Mouse (Mus musculus): ENCODE measurements around the gene Ccs.
"Not testable (repeated sequence)": the region's sequence is repeated elsewhere in the genome, so short reads cannot be mapped to it uniquely, and the experiment has no call there.

Ccs gene

GRCm38 (mm10) chr19:4839149-4839548 lies at the start of gene Ccs, which contains the start of gene Ccdc87:
Gene Ccs (minus strand): TSS chr19:4839332.
Gene Ccdc87 (plus strand): TSS chr19:4839366.
- peak; percentile 98 for DNase-seq (ENCODE audit: low read depth)

DNA sequence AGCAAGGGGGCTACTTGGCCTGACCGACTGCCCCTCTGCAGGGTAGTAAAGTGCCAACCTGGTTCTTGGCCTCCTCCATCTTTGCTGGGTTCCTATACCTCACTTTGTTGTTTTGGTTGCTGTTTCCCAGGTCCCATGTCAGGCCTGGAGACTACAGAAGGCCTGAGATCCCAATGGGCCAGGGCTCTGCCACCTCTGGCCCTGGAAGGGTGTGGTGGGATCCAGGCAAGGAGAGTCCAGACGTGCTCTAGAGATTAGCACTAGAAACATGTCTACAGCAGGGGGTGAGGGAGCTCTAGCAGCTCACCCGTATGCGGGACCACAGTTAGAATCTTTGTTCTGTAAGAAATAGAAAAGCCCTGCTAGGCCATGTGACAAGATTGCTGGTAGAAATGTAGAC lies 44.8 kb upstream of the Ccs start:
- DNase-seq (ENCODE audit: low read depth): no peak

GRCm38 (mm10) chr19:4879324-4879703 lies 40.2 kb upstream of the Ccs start:
- no peak for DNase-seq (ENCODE audit: low read depth)

DNA sequence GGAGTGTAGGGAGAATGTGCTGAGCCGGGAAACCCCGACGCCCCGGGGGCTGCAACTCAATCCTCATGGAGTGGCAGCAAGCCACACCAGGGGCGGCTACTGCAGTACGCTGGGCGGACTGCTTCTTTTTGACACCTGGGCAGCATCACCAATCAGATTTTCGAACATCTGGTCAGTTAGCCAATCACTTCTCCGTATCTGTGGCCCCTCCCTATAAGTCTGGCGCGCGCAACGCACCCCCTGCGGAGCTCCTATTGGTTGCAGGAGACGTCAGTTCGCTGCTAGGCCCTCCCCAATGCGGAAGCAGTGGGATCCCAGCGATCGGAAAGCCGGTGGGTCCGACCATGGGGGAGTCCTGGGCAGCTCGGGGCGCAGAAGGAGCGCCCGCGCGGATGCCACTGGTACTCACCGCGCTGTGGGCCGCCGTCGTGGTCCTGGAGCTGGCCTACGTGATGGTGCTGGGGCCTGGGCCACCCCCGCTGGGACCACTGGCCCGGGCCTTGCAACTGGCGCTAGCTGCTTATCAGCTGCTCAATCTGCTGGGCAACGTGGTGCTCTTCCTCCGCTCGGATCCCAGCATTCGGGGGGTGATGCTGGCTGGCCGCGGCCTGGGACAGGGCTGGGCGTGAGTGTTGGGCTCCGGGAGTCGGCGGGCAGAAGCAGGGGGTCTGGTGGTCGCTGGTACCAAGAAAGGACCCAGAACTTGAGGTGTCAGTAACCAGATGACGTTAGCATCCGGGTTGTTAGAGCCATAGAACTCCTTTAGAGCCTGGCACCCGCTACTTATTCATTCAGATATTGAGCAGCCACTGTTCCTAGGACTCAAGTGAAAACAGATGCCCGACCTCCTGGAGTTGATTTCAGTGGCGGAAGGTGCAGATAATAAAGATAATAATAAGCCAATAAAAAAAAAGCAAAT lies 39.5 kb upstream of the Ccs start, which contains the start of gene Zdhhc24:
TSS of gene Zdhhc24 (plus strand) at position 264 of the 919 bp plus-strand sequence.
- peak; percentile 95 for DNase-seq (ENCODE audit: low read depth)

DNA sequence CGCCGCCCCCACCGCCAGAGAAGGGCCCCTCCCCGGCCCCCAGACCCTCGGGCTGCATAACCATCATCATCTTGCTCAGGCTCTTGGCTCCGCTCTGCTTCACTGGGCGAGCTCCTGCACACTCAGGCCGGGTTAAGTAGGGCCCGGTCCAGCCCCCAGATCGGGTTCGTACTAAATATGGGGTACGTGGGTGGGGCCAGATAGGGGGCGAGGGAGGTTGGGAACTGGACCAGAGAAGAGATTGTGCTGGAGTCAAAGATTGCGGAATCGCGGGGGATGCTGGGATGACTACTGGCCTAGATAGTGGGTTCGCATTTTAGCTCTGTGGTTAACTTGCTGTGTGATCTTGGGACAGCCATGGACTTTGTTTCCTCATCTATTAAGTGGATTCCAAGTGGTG lies 38.7 kb upstream of the Ccs start, which contains the start of gene Actn3:
TSS of gene Actn3 (minus strand) at position 125 of the 400 bp plus-strand sequence.
- no peak for DNase-seq (ENCODE audit: low read depth)

GRCm38 (mm10) chr19:4876755-4877154 lies 37.6 kb upstream of the Ccs start:
- DNase-seq (ENCODE audit: low read depth): no peak

- DNase-seq (ENCODE audit: low read depth): no peak
Observed at GRCm38 (mm10) chr19:4876241-4876640, 37.1 kb upstream of the Ccs start.

- not testable (repeated sequence) for DNase-seq (ENCODE audit: low read depth)
Observed at GRCm38 (mm10) chr19:4874613-4875012, 35.5 kb upstream of the Ccs start.

- DNase-seq (ENCODE audit: low read depth): peak; percentile 47
Observed at GRCm38 (mm10) chr19:4865147-4865546, 26.0 kb upstream of the Ccs start.

DNA sequence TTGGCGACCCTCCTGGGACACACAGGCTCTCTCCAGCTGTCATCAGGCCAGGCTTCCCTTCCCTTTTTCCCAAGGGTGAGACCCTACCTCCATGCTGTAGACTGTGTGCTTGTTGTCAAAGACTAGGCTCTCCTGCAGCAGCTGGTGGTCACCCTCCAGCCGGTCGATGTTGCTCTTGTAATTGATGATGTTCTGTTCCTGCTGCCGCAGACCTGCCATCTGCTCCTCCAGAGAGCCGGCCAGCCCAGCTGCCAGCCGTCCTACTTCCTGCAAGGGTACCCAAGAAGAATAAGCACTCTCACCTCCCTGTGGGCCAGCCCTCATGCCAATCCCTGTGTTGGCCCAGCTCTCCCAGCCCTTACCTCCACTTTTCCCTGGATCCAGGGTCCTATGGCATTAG lies 23.9 kb upstream of the Ccs start:
- DNase-seq (ENCODE audit: low read depth): no peak

GRCm38 (mm10) chr19:4859081-4859480 lies 19.9 kb upstream of the Ccs start:
- no peak for DNase-seq (ENCODE audit: low read depth)

GRCm38 (mm10) chr19:4855951-4856350 lies 16.8 kb upstream of the Ccs start:
- no peak for DNase-seq (ENCODE audit: low read depth)

DNA sequence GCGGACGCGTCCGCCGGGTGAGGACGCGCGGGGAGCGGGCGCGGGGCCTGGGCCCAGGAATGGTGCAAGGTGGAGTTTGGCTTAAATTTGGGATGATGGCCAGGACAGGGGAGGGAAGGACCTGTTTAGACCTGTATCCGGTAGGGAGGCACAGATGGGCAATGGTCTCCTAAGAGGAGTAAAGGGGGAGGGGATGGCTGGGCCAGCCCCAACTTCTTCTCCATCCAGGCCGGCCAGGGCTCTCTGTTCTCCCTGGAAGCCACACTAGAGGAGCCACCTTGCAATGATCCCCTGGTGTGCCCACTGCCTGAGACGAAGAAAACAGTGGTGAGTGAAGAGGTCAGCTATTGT lies 16.3 kb upstream of the Ccs start:
- no peak for DNase-seq (ENCODE audit: low read depth)

DNA sequence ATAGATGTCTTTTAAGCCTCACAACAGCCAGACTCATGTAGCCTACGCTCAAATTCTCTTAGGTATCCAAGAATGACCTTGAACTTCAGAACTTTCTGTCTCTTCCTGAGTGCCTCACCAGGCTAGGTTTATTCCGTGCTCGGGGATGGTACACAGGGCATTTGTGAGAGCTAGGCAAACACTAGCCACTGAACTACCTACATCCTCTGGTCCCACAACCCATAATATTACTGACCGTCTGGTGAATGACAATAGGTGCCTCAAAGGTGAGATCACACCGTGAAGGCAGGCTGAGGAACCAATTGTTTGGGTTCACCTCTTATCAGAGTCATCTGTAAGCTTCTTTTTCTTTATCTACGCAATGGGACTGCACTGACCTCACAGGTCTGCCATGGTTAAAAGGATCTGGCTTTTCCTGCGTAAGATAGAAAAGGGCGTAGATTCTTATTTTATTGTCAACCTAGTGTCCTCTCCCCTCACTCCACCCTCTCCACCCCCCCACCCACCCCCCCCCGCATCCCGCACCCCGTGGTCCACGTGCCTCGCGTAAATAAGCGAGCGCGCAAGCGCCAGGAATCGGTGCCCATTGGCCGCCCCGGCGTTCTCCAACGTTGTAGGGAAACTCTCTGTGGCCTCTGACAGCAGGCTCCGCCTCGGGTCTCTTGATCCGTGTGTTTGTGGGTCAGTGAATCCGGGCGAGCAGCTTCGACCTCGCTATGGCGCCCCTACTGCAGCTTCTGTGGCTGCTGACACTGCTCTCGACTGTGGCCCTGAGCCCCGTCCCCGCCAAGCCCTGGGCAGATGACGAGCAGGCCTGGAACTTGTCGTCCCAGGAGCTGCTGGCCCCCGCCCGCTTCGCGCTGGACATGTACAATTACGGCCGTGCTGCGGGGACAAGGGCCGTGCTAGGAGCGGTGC lies 15.7 kb upstream of the Ccs start, which contains the start of gene Ctsf:
TSS of gene Ctsf (plus strand) at position 579 of the 918 bp plus-strand sequence.
- no peak for DNase-seq (ENCODE audit: low read depth)

DNA sequence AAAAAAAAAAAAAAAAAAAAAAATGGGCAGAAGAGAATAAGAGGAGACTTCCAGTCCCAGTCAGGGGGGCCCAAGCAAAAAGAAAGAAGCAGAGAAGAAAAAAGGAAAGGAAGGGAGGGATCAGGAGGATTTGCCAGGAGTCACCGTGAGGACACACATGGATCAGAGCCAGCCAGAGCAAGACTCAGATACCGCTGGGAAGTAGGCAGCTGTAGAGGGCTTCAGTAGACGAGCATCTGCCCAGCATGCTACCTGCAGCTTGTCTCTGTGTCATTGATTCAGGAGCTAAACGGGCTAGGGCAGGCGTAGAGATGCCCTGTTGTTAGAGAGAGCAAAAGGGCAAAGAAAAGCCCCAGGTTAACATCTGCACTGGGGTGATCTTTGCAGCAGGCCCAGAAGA lies 11.1 kb upstream of the Ccs start:
- no peak for DNase-seq (ENCODE audit: low read depth)

DNA sequence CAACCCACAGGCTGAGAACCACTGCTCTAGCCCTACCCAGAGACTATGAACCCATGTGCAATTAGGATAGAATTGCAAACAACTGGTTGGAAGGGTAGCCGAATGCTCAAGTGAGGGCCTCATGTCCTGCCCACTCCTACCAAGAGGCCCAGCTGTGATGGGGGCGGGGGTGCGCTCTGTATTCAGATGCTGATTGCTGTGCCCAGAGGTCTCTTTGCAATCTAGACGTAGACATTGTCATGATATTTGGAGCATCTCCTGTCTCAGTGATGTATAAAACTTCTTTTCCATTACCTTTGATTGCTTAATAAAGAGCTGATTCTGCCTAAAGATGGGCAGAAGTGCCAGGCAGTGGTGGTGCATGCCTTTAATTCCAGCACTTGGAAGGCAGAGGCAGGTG lies 10.7 kb upstream of the Ccs start:
- no peak for DNase-seq (ENCODE audit: low read depth)

DNA sequence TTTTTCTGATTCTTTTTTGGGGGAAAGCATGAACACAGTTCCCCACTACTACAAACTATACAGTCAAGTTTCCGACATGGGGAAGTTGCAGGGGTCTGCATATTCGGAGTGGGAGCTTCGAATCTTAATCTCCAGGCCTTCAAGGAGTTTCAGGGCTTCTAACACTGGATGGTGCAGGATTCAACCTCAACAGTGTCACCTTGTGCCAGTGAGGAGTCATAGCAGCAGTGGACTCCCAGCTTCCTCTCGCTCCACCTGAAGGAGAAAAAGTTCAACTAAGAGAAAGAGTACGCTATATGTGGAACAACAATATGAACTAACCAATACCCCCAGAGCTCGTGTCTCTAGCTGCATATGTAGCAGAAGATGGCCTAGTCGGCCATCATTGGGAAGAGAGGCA lies 8.4 kb upstream of the Ccs start:
- peak; percentile 76 for DNase-seq (ENCODE audit: low read depth)

GRCm38 (mm10) chr19:4845846-4846245 lies 6.7 kb upstream of the Ccs start:
- no peak for DNase-seq (ENCODE audit: low read depth)

- peak; percentile 53 for DNase-seq (ENCODE audit: low read depth)
Observed at GRCm38 (mm10) chr19:4842611-4843010, 3.5 kb upstream of the Ccs start.

GRCm38 (mm10) chr19:4840848-4841247 lies 1.7 kb upstream of the Ccs start:
- no peak for DNase-seq (ENCODE audit: low read depth)

DNA sequence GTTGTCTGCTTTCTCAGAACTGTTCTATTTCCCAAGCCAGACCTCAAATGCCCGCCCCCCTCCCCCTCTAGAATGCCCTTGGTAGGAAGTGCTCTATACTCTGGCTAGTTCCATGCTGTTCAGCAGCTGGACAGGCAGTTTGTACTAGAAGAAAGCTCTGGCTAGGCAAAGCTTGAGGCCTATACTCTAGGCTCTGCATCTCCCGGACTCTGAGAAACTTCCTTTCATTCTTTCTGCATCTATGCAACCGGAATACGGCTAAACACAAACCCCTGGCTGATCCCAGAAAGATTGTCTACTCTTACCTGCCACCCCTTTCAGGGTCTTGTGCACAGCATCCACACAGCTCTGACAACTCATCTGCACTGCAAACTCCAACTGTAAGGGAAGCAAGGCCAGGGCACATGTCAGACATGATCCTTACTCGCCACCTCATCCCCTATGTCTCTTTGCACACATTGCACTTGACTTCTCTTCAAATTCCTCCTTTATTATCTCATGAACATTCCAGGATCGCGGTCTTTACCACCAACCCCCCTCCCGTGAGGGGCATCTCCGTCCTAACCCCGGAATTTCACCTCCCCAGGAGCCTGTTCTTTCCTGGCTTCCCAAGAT lies 499 bp downstream of the Ccs start:
- no peak for DNase-seq (ENCODE audit: low read depth)

- no peak for DNase-seq (ENCODE audit: low read depth)
Observed at GRCm38 (mm10) chr19:4837049-4837448, 2.1 kb downstream of the Ccs start.
